Mouse (Mus musculus): ENCODE measurements around the gene Hist2h2be. TPM values are rescaled to one million over a fixed set of nuclear protein-coding genes. Genes with fewer than 3 reads are reported as not detected.

Hist2h2be gene
- polyA plus RNA-seq, 2 experiments, result 6.4 to 8.9 TPM

DNA sequence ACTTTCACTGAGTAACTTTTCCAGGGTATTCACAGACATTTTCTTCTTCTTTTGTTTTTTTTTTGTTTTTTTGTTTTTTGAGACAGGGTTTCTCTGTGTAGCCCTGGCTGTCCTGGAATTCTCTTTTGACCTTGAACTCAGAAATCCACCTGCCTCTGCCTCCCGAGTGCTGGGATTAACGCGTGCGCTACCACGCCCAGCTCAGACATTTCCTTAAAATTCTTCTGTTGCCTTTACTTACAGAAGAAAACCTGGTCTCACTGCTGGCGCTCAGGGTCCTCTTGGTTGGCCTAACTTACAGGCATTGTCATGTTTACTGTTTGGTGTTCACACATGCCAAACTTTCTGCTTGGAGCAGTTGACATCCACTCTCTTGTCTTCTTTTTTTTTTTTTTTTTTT is 45.7 kb upstream of the Hist2h2be start:
- H3K27me3 ChIP-seq (ENCODE audit: control insufficient read depth, insufficient read depth, low read length), result no peaks in the 10 kb centered on the region
- H3K9me3 ChIP-seq (ENCODE audit: control insufficient read depth, low read length), result no peaks in the 10 kb centered on the region
- H3K4me2 ChIP-seq (ENCODE audit: low read depth), result no peak overlapping the region
- H3K9ac ChIP-seq (replicated peaks), result no peak overlapping the region
- WGBS (ENCODE audit: insufficient replicate concordance), result 81% methylated on average over 6 of the region's 6 CpGs
- peaks cover 38% of the 10 kb centered on the region for H3K36me3 ChIP-seq (replicated peaks; ENCODE audit: control insufficient read depth, insufficient read depth, low read depth)
- no peak overlapping the region for H3K27ac ChIP-seq
- DNase-seq (ENCODE audit: low read depth in 3 of 3, low spot score in 3 of 3) (no peak), ATAC-seq (ENCODE audit: insufficient read depth) (no peak)
- no peak for TF ChIP-seq EP300 (IDR thresholded peaks at IDR 0.05; ENCODE audit: low read depth)
- TF ChIP-seq CTCF (IDR thresholded peaks at IDR 0.05; ENCODE audit: low read depth), result no peak
- H3K4me1 ChIP-seq (replicated peaks; ENCODE audit: control insufficient read depth in 2 of 2, insufficient read depth in 2 of 2, low read length in 1 of 2), result peaks cover 7 to 12% of the 10 kb centered on the region in 2 experiments; a peak in 3 of 4 replicates
- H3K4me3 ChIP-seq (ENCODE audit: insufficient read depth in 1 of 2, low read depth in 2 of 2, low read length in 2 of 2), result no peak overlapping the region

DNA sequence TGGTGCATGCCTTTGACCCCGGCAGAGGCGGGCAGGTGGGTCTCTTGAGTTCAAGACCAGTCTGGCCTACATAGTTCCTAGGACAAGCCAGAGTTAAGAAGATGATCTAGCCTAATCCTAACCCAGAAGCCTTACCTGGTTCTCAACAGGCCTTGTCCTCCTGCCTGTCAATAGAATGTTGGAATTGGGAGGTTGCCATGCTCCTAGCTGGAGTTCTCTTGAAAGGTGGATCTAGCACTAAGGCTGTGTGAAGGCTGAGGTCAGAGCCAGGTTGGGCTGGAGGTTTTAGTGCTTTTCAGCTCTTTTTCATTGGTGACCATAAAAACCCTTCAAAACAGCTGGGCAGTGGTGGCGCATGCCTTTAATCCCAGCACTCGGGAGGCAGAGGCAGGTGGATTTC is 42.5 kb upstream of the Hist2h2be start:
- no peak overlapping the region for H3K9ac ChIP-seq (replicated peaks)
- whole genome bisulfite sequencing (ENCODE audit: insufficient replicate concordance), result 81% methylated on average over 4 of the region's 4 CpGs
- no peak overlapping the region for H3K4me2 ChIP-seq (ENCODE audit: low read depth)
- no peaks in the 10 kb centered on the region for H3K9me3 ChIP-seq (ENCODE audit: control insufficient read depth, low read length)
- H3K27me3 ChIP-seq (ENCODE audit: control insufficient read depth, insufficient read depth, low read length), result peaks cover 3% of the 10 kb centered on the region; the same call in 1 of the 2 replicates
- H3K4me1 ChIP-seq (replicated peaks; ENCODE audit: control insufficient read depth in 2 of 2, insufficient read depth in 2 of 2, low read length in 1 of 2), result peaks cover 0 to 9% of the 10 kb centered on the region in 2 experiments; a peak in 2 of 4 replicates
- H3K4me3 ChIP-seq (ENCODE audit: insufficient read depth in 1 of 2, low read depth in 2 of 2, low read length in 2 of 2), result no peak overlapping the region
- ATAC-seq (ENCODE audit: insufficient read depth), result no peak
- no peak overlapping the region for H3K27ac ChIP-seq
- no peak for TF ChIP-seq CTCF (IDR thresholded peaks at IDR 0.05; ENCODE audit: low read depth)
- TF ChIP-seq EP300 (IDR thresholded peaks at IDR 0.05; ENCODE audit: low read depth), result no peak
- DNase-seq (ENCODE audit: low read depth in 3 of 3, low spot score in 3 of 3), result no peak
- peaks cover 38% of the 10 kb centered on the region for H3K36me3 ChIP-seq (replicated peaks; ENCODE audit: control insufficient read depth, insufficient read depth, low read depth)

DNA sequence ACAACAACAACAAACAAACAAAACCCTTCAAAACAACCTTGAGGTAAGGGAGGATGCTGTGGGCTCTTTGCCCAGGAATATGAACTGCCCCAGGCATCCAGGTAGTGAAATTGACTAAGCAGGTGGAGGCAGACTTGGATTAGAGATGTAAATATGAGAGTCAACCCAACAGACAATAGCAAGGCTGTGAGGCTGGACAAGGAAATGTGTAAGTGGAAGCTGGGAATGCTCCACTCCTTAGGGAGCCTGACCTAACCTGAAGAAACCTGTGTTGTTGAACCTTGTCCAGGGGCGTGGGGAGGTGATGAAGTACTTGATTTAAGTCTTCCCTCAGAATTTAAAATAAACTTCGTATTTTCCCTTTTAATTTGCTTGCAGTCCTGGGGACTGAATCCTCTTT is 42.0 kb upstream of the Hist2h2be start:
- DNase-seq (ENCODE audit: low read depth in 3 of 3, low spot score in 3 of 3) (no peak), ATAC-seq (ENCODE audit: insufficient read depth) (no peak)
- Histone ChIP-seq H3K9me3 (ENCODE audit: control insufficient read depth, low read length) (no peaks in the 10 kb centered on the region), H3K36me3 (replicated peaks; ENCODE audit: control insufficient read depth, insufficient read depth, low read depth) (peaks cover 37% of the 10 kb centered on the region), H3K27me3 (ENCODE audit: control insufficient read depth, insufficient read depth, low read length) (peaks cover 3% of the 10 kb centered on the region; the same call in 1 of the 2 replicates), H3K4me3 (ENCODE audit: insufficient read depth in 1 of 2, low read depth in 2 of 2, low read length in 2 of 2) (no peak overlapping the region), H3K27ac (no peak overlapping the region), H3K4me1 (replicated peaks; ENCODE audit: control insufficient read depth in 2 of 2, insufficient read depth in 2 of 2, low read length in 1 of 2) (peaks cover 0 to 9% of the 10 kb centered on the region in 2 experiments; a peak in 2 of 4 replicates), H3K9ac (replicated peaks) (no peak overlapping the region), H3K4me2 (ENCODE audit: low read depth) (no peak overlapping the region)
- 61% methylated on average over 2 of the region's 2 CpGs for WGBS (ENCODE audit: insufficient replicate concordance)
- TF ChIP-seq CTCF (IDR thresholded peaks at IDR 0.05; ENCODE audit: low read depth) (no peak), EP300 (IDR thresholded peaks at IDR 0.05; ENCODE audit: low read depth) (no peak)

DNA sequence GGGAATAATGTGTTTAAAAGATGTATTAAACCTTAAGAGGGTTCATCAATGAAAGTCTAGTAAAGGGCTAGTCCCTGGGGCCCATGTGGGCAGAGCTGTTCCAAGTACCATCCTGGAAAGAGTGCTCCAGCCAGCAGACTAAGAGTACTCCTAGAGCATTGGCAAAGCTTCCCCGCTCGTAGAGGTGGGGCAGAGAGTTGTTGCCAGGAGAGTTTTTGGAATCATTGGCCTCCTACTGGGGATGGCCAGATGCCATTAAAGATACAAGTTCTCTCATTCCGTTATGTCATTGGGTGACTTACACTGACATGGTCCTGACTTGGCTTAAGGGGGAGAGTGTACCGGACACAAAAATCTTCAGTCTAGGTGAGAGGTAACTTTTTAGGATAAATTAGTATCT is 41.4 kb upstream of the Hist2h2be start:
- no peaks in the 10 kb centered on the region for H3K9me3 ChIP-seq (ENCODE audit: control insufficient read depth, low read length)
- no peak overlapping the region for H3K4me3 ChIP-seq (ENCODE audit: insufficient read depth in 1 of 2, low read depth in 2 of 2, low read length in 2 of 2)
- H3K27ac ChIP-seq, result no peak overlapping the region
- DNase-seq (ENCODE audit: low read depth in 3 of 3, low spot score in 3 of 3) (no peak), ATAC-seq (ENCODE audit: insufficient read depth) (no peak)
- H3K36me3 ChIP-seq (replicated peaks; ENCODE audit: control insufficient read depth, insufficient read depth, low read depth), result peaks cover 31% of the 10 kb centered on the region
- peaks cover 0 to 9% of the 10 kb centered on the region in 2 experiments; a peak in 2 of 4 replicates for H3K4me1 ChIP-seq (replicated peaks; ENCODE audit: control insufficient read depth in 2 of 2, insufficient read depth in 2 of 2, low read length in 1 of 2)
- no peak for TF ChIP-seq EP300 (IDR thresholded peaks at IDR 0.05; ENCODE audit: low read depth)
- no peak for TF ChIP-seq CTCF (IDR thresholded peaks at IDR 0.05; ENCODE audit: low read depth)
- H3K4me2 ChIP-seq (ENCODE audit: low read depth), result no peak overlapping the region
- H3K27me3 ChIP-seq (ENCODE audit: control insufficient read depth, insufficient read depth, low read length), result peaks cover 3% of the 10 kb centered on the region; the same call in 1 of the 2 replicates
- WGBS (ENCODE audit: insufficient replicate concordance), result 72% methylated on average over 4 of the region's 4 CpGs
- no peak overlapping the region for H3K9ac ChIP-seq (replicated peaks)

DNA sequence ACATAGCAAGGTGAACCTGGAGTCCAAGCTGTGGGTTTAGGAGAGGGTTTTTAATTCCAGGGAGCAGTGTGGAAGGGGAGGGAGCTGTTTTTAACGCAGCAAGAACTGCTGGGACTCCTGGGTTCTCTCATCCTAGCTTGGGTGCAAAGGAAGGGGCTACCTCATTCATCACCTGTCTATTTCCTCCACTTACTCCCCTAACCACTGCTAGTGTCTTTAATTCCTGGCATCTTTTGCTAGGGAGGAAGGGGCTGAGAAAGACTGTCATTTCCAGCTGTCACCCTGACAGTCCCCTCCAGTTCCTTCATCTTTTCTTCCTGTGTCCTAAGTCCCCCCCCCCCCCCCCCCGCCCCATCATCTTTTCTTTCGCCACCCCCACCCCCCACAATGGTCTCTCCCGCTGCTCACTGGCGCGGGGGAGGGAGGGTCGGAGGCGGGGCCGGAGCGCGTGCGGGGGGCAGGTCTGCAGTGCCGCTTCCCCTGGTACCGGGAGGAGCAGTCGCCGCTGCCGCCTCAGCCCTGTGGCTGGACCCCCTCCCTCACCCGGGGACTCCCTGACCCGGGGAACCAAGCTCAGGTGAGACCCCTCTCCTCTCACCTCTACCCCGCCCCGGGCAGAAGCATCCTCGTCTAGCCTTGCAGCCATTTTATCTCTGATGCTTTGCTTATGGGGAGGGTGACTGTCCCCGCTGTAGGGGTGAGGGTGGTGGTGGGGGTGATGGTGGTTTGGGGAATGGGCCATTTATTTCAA is 40.0 kb upstream of the Hist2h2be start, which contains the start of gene Sv2a:
Sv2a (plus strand) TSS at position 425 of the 751 bp plus-strand sequence.
- H3K9ac ChIP-seq (replicated peaks), result no peak within 1 kb of the TSS; the same call in 1 of the 2 replicates
- no peak for ATAC-seq (ENCODE audit: insufficient read depth)
- peaks cover 0 to 9% of the 10 kb centered on the region in 2 experiments; a peak in 2 of 4 replicates for H3K4me1 ChIP-seq (replicated peaks; ENCODE audit: control insufficient read depth in 2 of 2, insufficient read depth in 2 of 2, low read length in 1 of 2)
- H3K9me3 ChIP-seq (ENCODE audit: control insufficient read depth, low read length), result no peaks in the 10 kb centered on the region
- H3K4me3 ChIP-seq (ENCODE audit: insufficient read depth in 1 of 2, low read depth in 2 of 2, low read length in 2 of 2), result peak within 1 kb of the TSS; percentile 41 to 47
- 1% methylated on average over 17 of the region's 23 CpGs for WGBS (ENCODE audit: insufficient replicate concordance)
- TF ChIP-seq EP300 (IDR thresholded peaks at IDR 0.05; ENCODE audit: low read depth) (no peak), CTCF (IDR thresholded peaks at IDR 0.05; ENCODE audit: low read depth) (no peak)
- no peak for DNase-seq (ENCODE audit: low read depth in 3 of 3, low spot score in 3 of 3)
- H3K4me2 ChIP-seq (ENCODE audit: low read depth), result peak within 1 kb of the TSS; percentile 61
- peaks cover 3% of the 10 kb centered on the region; the same call in 1 of the 2 replicates for H3K27me3 ChIP-seq (ENCODE audit: control insufficient read depth, insufficient read depth, low read length)
- H3K36me3 ChIP-seq (replicated peaks; ENCODE audit: control insufficient read depth, insufficient read depth, low read depth), result peaks cover 19% of the 10 kb centered on the region
- no peak within 1 kb of the TSS for H3K27ac ChIP-seq
